Mouse (Mus musculus): ENCODE results near the gene Serinc3. TPM values are rescaled to one million over a fixed set of nuclear protein-coding genes. Genes with fewer than 3 reads are reported as not detected.
A peak's percentile ranks its signal among the peaks of the same experiment; 100 is the strongest.

Serinc3 gene
- polyA plus RNA-seq, 1 experiment, result 93.9 TPM

GRCm38 (mm10) chr2:163590211-163590610 lies 54.7 kb downstream of the Serinc3 start:
- TF ChIP-seq CTCF (IDR thresholded peaks at IDR 0.05; ENCODE audit: borderline replicate concordance, extremely low read depth, insufficient read depth, insufficient read length), result no peak
- DNase-seq (ENCODE audit: low read depth), result no peak

GRCm38 (mm10) chr2:163587506-163587905 lies 57.4 kb downstream of the Serinc3 start:
- no peak for TF ChIP-seq CTCF (IDR thresholded peaks at IDR 0.05; ENCODE audit: borderline replicate concordance, extremely low read depth, insufficient read depth, insufficient read length)
- no peak for TF ChIP-seq POLR2A (IDR thresholded peaks at IDR 0.05; ENCODE audit: borderline replicate concordance, extremely low read depth, insufficient read depth, insufficient read length, poor library complexity, severe bottlenecking)
- no peak for DNase-seq (ENCODE audit: low read depth)

- TF ChIP-seq CTCF (IDR thresholded peaks at IDR 0.05; ENCODE audit: borderline replicate concordance, extremely low read depth, insufficient read depth, insufficient read length) (peak; percentile 83), POLR2A (IDR thresholded peaks at IDR 0.05; ENCODE audit: borderline replicate concordance, extremely low read depth, insufficient read depth, insufficient read length, poor library complexity, severe bottlenecking) (no peak)
- peak; percentile 40 for DNase-seq (ENCODE audit: low read depth)
These were observed 58.3 kb downstream of the Serinc3 start for GRCm38 (mm10) chr2:163586384-163587261.

- TF ChIP-seq POLR2A (IDR thresholded peaks at IDR 0.05; ENCODE audit: borderline replicate concordance, extremely low read depth, insufficient read depth, insufficient read length, poor library complexity, severe bottlenecking) (no peak), CTCF (IDR thresholded peaks at IDR 0.05; ENCODE audit: borderline replicate concordance, extremely low read depth, insufficient read depth, insufficient read length) (no peak)
- DNase-seq (ENCODE audit: low read depth), result peak; percentile 29
These were observed 60.9 kb downstream of the Serinc3 start for GRCm38 (mm10) chr2:163584088-163584426.

GRCm38 (mm10) chr2:163583226-163584087 lies 61.5 kb downstream of the Serinc3 start:
- TF ChIP-seq CTCF (IDR thresholded peaks at IDR 0.05; ENCODE audit: borderline replicate concordance, extremely low read depth, insufficient read depth, insufficient read length) (no peak), POLR2A (IDR thresholded peaks at IDR 0.05; ENCODE audit: borderline replicate concordance, extremely low read depth, insufficient read depth, insufficient read length, poor library complexity, severe bottlenecking) (no peak)
- DNase-seq (ENCODE audit: low read depth), result peak; percentile 18

- no peak for TF ChIP-seq CTCF (IDR thresholded peaks at IDR 0.05; ENCODE audit: borderline replicate concordance, extremely low read depth, insufficient read depth, insufficient read length)
- no peak for TF ChIP-seq POLR2A (IDR thresholded peaks at IDR 0.05; ENCODE audit: borderline replicate concordance, extremely low read depth, insufficient read depth, insufficient read length, poor library complexity, severe bottlenecking)
- DNase-seq (ENCODE audit: low read depth), result no peak
These were observed 64.6 kb downstream of the Serinc3 start for GRCm38 (mm10) chr2:163580069-163580945.

GRCm38 (mm10) chr2:163577986-163578385 lies 66.9 kb downstream of the Serinc3 start:
- TF ChIP-seq POLR2A (IDR thresholded peaks at IDR 0.05; ENCODE audit: borderline replicate concordance, extremely low read depth, insufficient read depth, insufficient read length, poor library complexity, severe bottlenecking), result no peak
- TF ChIP-seq CTCF (IDR thresholded peaks at IDR 0.05; ENCODE audit: borderline replicate concordance, extremely low read depth, insufficient read depth, insufficient read length), result no peak
- DNase-seq (ENCODE audit: low read depth), result no peak

- no peak for DNase-seq (ENCODE audit: low read depth)
- TF ChIP-seq POLR2A (IDR thresholded peaks at IDR 0.05; ENCODE audit: borderline replicate concordance, extremely low read depth, insufficient read depth, insufficient read length, poor library complexity, severe bottlenecking) (no peak), CTCF (IDR thresholded peaks at IDR 0.05; ENCODE audit: borderline replicate concordance, extremely low read depth, insufficient read depth, insufficient read length) (no peak)
These were observed 69.7 kb downstream of the Serinc3 start for GRCm38 (mm10) chr2:163575248-163575647.

GRCm38 (mm10) chr2:163574321-163574720 lies 70.6 kb downstream of the Serinc3 start:
- DNase-seq (ENCODE audit: low read depth), result no peak
- TF ChIP-seq CTCF (IDR thresholded peaks at IDR 0.05; ENCODE audit: borderline replicate concordance, extremely low read depth, insufficient read depth, insufficient read length) (no peak), POLR2A (IDR thresholded peaks at IDR 0.05; ENCODE audit: borderline replicate concordance, extremely low read depth, insufficient read depth, insufficient read length, poor library complexity, severe bottlenecking) (no peak)

Other genes starting within 250 kb of the Serinc3 start
- gene Jph2, start 247.1 kb downstream of the Serinc3 start, polyA plus RNA-seq (2012; rRNA removed), result 0.66 and 1.0 TPM in 2 replicates
- 24.4 and 30.5 TPM in 2 replicates for gene Oser1, start 220.4 kb downstream of the Serinc3 start, polyA plus RNA-seq (2012; rRNA removed)
- gene Gdap1l1, start 206.7 kb downstream of the Serinc3 start, polyA plus RNA-seq (2012; rRNA removed), result 142 and 170 TPM in 2 replicates
- 5.3 and 9.8 TPM in 2 replicates for gene Fitm2, start 172.5 kb downstream of the Serinc3 start, polyA plus RNA-seq (2012; rRNA removed)
- gene R3hdml, start 152.8 kb downstream of the Serinc3 start, polyA plus RNA-seq (2012; rRNA removed), result 0.13 TPM in 1 of 2 replicates, not detected in the other
- gene Hnf4a, start 138.3 kb downstream of the Serinc3 start, polyA plus RNA-seq (2012; rRNA removed), result 0.05 TPM in 1 of 2 replicates, not detected in the other
- gene Ttpal, start 42.8 kb downstream of the Serinc3 start, polyA plus RNA-seq (2012; rRNA removed), result 32.5 and 35.8 TPM in 2 replicates
- 66.6 and 73.9 TPM in 2 replicates for gene Pkig, start 13.3 kb upstream of the Serinc3 start, polyA plus RNA-seq (2012; rRNA removed)
- 3.1 and 3.7 TPM in 2 replicates for gene Ada, start 105.1 kb upstream of the Serinc3 start, polyA plus RNA-seq (2012; rRNA removed)
- gene Ccn5, start 175.7 kb upstream of the Serinc3 start, polyA plus RNA-seq (2012; rRNA removed), result 0.24 and 0.27 TPM in 2 replicates
- gene Kcnk15, start 208.5 kb upstream of the Serinc3 start, polyA plus RNA-seq (2012; rRNA removed), result 0.03 and 0.08 TPM in 2 replicates

All from brain, embryonic 14.5 days (tissue).